Mouse (Mus musculus) hindbrain, embryonic 15.5 days (tissue): ENCODE results near the gene Fgfr2. TPM values are rescaled to one million over a fixed set of nuclear protein-coding genes. Genes with fewer than 3 reads are reported as not detected.

Source experiments
- ATAC-seq: fragments of 200-750 bp; cut with Nextera tagmentation; 2 replicates; pipeline ENCODE4 v1.8.0; 2017; ENCODE audit warnings: low read depth, moderate number of reproducible peaks, moderate TSS enrichment; ENCODE audit not compliant: low FRiP score
- H3K27ac ChIP-seq: fragments of 300-500 bp; sonication (generic); replicated peaks from 2 replicates; pipeline ENCODE4 v1.5.1; 2015; ENCODE audit warnings: mild to moderate bottlenecking, inconsistent platforms
- H3K27me3 ChIP-seq: fragments of 300-500 bp; sonication (generic); 2 replicates; pipeline ENCODE4 v1.6.1; 2015; ENCODE audit warnings: control low read depth, inconsistent platforms
- H3K36me3 ChIP-seq: fragments of 300-500 bp; sonication (generic); 2 replicates; pipeline ENCODE4 v1.6.1; 2015; ENCODE audit warnings: control low read depth, inconsistent platforms
- H3K4me1 ChIP-seq: fragments of 300-500 bp; sonication (generic); replicated peaks from 2 replicates; pipeline ENCODE4 v1.6.1; 2015; ENCODE audit warnings: control low read depth, inconsistent platforms
- H3K4me2 ChIP-seq: fragments of 300-500 bp; sonication (generic); 2 replicates; pipeline ENCODE4 v1.6.1; 2015; ENCODE audit warnings: moderate library complexity, mild to moderate bottlenecking, inconsistent platforms
- H3K4me3 ChIP-seq: fragments of 300-500 bp; sonication (generic); 2 replicates; pipeline ENCODE4 v1.5.1; 2015; ENCODE audit warnings: mild to moderate bottlenecking, inconsistent platforms
- H3K9ac ChIP-seq: fragments of 300-500 bp; sonication (generic); 2 replicates; pipeline ENCODE4 v1.6.1; 2015; ENCODE audit warnings: inconsistent platforms
- H3K9me3 ChIP-seq: fragments of 300-500 bp; sonication (generic); 2 replicates; pipeline ENCODE4 v1.6.1; 2016; ENCODE audit warnings: control low read depth, inconsistent platforms
- WGBS: fragments of 180-500 bp; shearing (Covaris S2); methylation state at CpG from one replicate; pipeline ENCODE4 v1.1.7; 2015; 5-methylcytosine and 5-hydroxymethylcytosine counted together
- polyA plus RNA-seq: library from polyadenylated mRNA; unstranded; fragments of >200 nt; fragmentation: Nextera tagmentation; extraction: Ambion mirVana; gene quantifications from 2 replicates; pipeline ENCODE4 v1.2.1, GENCODE M21; 2015

The Fgfr2 gene
- polyA plus RNA-seq, 1 experiment from 2014 or later: 28.5 TPM

- H3K4me1 ChIP-seq: peaks cover 17% of the 10 kb centered on the region
- H3K9ac ChIP-seq: no peak overlapping the region
- WGBS: under 1% methylated on average over 45 of the region's 45 CpGs
- H3K9me3 ChIP-seq: no peaks in the 10 kb centered on the region
- H3K4me2 ChIP-seq: peak overlapping the region; percentile 44
- ATAC-seq: peak; percentile 12; the same call in 1 of the 2 replicates
- peak overlapping the region; percentile 17 for H3K4me3 ChIP-seq
- no peak overlapping the region for H3K27ac ChIP-seq
- no peaks in the 10 kb centered on the region for H3K36me3 ChIP-seq
- H3K27me3 ChIP-seq: peaks cover 85% of the 10 kb centered on the region
Measured at GRCm38 (mm10) chr7:131554341-131555180, 1568.6 kb downstream of the Fgfr2 start.

- Histone ChIP-seq H3K9ac (no peak overlapping the region), H3K4me2 (peak overlapping the region; percentile 44), H3K27me3 (peaks cover 85% of the 10 kb centered on the region), H3K27ac (no peak overlapping the region), H3K4me3 (peak overlapping the region; percentile 17), H3K9me3 (no peaks in the 10 kb centered on the region), H3K36me3 (no peaks in the 10 kb centered on the region), H3K4me1 (peaks cover 17% of the 10 kb centered on the region)
- ATAC-seq: peak; percentile 59; the same call in 1 of the 2 replicates
- under 1% methylated on average over 39 of the region's 39 CpGs for WGBS
Measured at GRCm38 (mm10) chr7:131553771-131554175, 1569.4 kb downstream of the Fgfr2 start.

- Histone ChIP-seq H3K27me3 (peaks cover 86% of the 10 kb centered on the region), H3K36me3 (no peaks in the 10 kb centered on the region), H3K27ac (no peak overlapping the region), H3K4me2 (no peak overlapping the region), H3K9me3 (no peaks in the 10 kb centered on the region), H3K4me1 (peaks cover 17% of the 10 kb centered on the region), H3K4me3 (no peak overlapping the region), H3K9ac (no peak overlapping the region)
- ATAC-seq: no peak
- WGBS: 2% methylated on average over 5 of the region's 5 CpGs
Measured at GRCm38 (mm10) chr7:131552781-131553180, 1570.4 kb downstream of the Fgfr2 start.

- under 1% methylated on average over 42 of the region's 42 CpGs for WGBS
- no peaks in the 10 kb centered on the region for H3K36me3 ChIP-seq
- H3K4me3 ChIP-seq: no peak overlapping the region
- H3K4me2 ChIP-seq: peak overlapping the region; percentile 22; the same call in 1 of the 2 replicates
- no peak overlapping the region for H3K9ac ChIP-seq
- H3K27ac ChIP-seq: no peak overlapping the region
- no peaks in the 10 kb centered on the region for H3K9me3 ChIP-seq
- H3K27me3 ChIP-seq: peaks cover 86% of the 10 kb centered on the region
- no peak for ATAC-seq
- H3K4me1 ChIP-seq: peaks cover 17% of the 10 kb centered on the region
Measured at GRCm38 (mm10) chr7:131551931-131552741, 1571.0 kb downstream of the Fgfr2 start.

GRCm38 (mm10) chr7:131551471-131551870 lies 1571.7 kb downstream of the Fgfr2 start:
- Histone ChIP-seq H3K9ac (no peak overlapping the region), H3K9me3 (no peaks in the 10 kb centered on the region), H3K27me3 (peaks cover 88% of the 10 kb centered on the region), H3K4me1 (peaks cover 17% of the 10 kb centered on the region), H3K36me3 (no peaks in the 10 kb centered on the region), H3K4me3 (no peak overlapping the region), H3K27ac (no peak overlapping the region), H3K4me2 (no peak overlapping the region)
- 2% methylated on average over 4 of the region's 4 CpGs for WGBS
- no peak for ATAC-seq

GRCm38 (mm10) chr7:131548473-131548872 lies 1574.7 kb downstream of the Fgfr2 start, which contains the start of gene Hmx2:
Gene Hmx2, plus strand, starts transcription at chr7:131548773.
- 4% methylated on average over 3 of the region's 3 CpGs for WGBS
- no peak within 1 kb of the TSS for H3K4me2 ChIP-seq
- H3K4me1 ChIP-seq: peaks cover 10% of the 10 kb centered on the region
- no peak for ATAC-seq
- H3K27ac ChIP-seq: no peak within 1 kb of the TSS
- H3K27me3 ChIP-seq: peaks cover 91% of the 10 kb centered on the region
- no peak within 1 kb of the TSS for H3K4me3 ChIP-seq
- no peaks in the 10 kb centered on the region for H3K36me3 ChIP-seq
- H3K9ac ChIP-seq: no peak within 1 kb of the TSS
- no peaks in the 10 kb centered on the region for H3K9me3 ChIP-seq

GRCm38 (mm10) chr7:131547481-131547880 lies 1575.7 kb downstream of the Fgfr2 start:
- Histone ChIP-seq H3K27ac (no peak overlapping the region), H3K27me3 (peaks cover 89% of the 10 kb centered on the region), H3K9ac (no peak overlapping the region), H3K9me3 (no peaks in the 10 kb centered on the region), H3K4me2 (no peak overlapping the region), H3K36me3 (no peaks in the 10 kb centered on the region), H3K4me1 (peaks cover 20% of the 10 kb centered on the region), H3K4me3 (no peak overlapping the region)
- ATAC-seq: no peak
- 2% methylated on average over 5 of the region's 5 CpGs for WGBS

GRCm38 (mm10) chr7:131546423-131546822 lies 1576.7 kb downstream of the Fgfr2 start:
- H3K4me1 ChIP-seq: peaks cover 27% of the 10 kb centered on the region
- no peaks in the 10 kb centered on the region for H3K36me3 ChIP-seq
- H3K27me3 ChIP-seq: peaks cover 88% of the 10 kb centered on the region
- H3K27ac ChIP-seq: no peak overlapping the region
- 4% methylated on average over 2 of the region's 2 CpGs for WGBS
- H3K9me3 ChIP-seq: no peaks in the 10 kb centered on the region
- no peak overlapping the region for H3K4me2 ChIP-seq
- no peak for ATAC-seq
- no peak overlapping the region for H3K9ac ChIP-seq
- H3K4me3 ChIP-seq: no peak overlapping the region

GRCm38 (mm10) chr7:131545701-131546385 lies 1577.3 kb downstream of the Fgfr2 start:
- no peak for ATAC-seq
- Histone ChIP-seq H3K4me2 (no peak overlapping the region), H3K36me3 (no peaks in the 10 kb centered on the region), H3K4me3 (no peak overlapping the region), H3K9ac (no peak overlapping the region), H3K27me3 (peaks cover 88% of the 10 kb centered on the region), H3K27ac (no peak overlapping the region), H3K4me1 (peaks cover 27% of the 10 kb centered on the region), H3K9me3 (no peaks in the 10 kb centered on the region)
- 2% methylated on average over 13 of the region's 13 CpGs for WGBS

- Histone ChIP-seq H3K36me3 (no peaks in the 10 kb centered on the region), H3K27ac (no peak overlapping the region), H3K27me3 (peaks cover 87% of the 10 kb centered on the region), H3K4me1 (peaks cover 27% of the 10 kb centered on the region), H3K9me3 (no peaks in the 10 kb centered on the region), H3K9ac (no peak overlapping the region), H3K4me2 (no peak overlapping the region), H3K4me3 (no peak overlapping the region)
- WGBS: 2% methylated on average over 5 of the region's 5 CpGs
- no peak for ATAC-seq
Measured at GRCm38 (mm10) chr7:131544871-131545270, 1578.3 kb downstream of the Fgfr2 start.

GRCm38 (mm10) chr7:131543623-131544481 lies 1579.3 kb downstream of the Fgfr2 start:
- Histone ChIP-seq H3K9ac (no peak overlapping the region), H3K27me3 (peaks cover 89% of the 10 kb centered on the region), H3K36me3 (no peaks in the 10 kb centered on the region), H3K4me1 (peaks cover 27% of the 10 kb centered on the region), H3K4me3 (peak overlapping the region; percentile 32), H3K4me2 (peak overlapping the region; percentile 55), H3K27ac (no peak overlapping the region), H3K9me3 (no peaks in the 10 kb centered on the region)
- no peak for ATAC-seq
- WGBS: under 1% methylated on average over 75 of the region's 75 CpGs
